Mouse (Mus musculus): ENCODE results near the gene Sgpl1. TPM values are rescaled to one million over a fixed set of nuclear protein-coding genes. Genes with fewer than 3 reads are reported as not detected.
A peak's percentile ranks its signal among the peaks of the same experiment; 100 is the strongest.

Gene Sgpl1
- polyA plus RNA-seq, 1 experiment from 2014 or later = 16.9 TPM

GRCm38 (mm10) chr10:61160089-61160488 lies 12.6 kb upstream of the Sgpl1 start:
- H3K27me3 ChIP-seq (ENCODE audit: insufficient read depth, low read length) = no peaks in the 10 kb centered on the region
- H3K9me3 ChIP-seq (ENCODE audit: low read length) = no peaks in the 10 kb centered on the region
- H3K9ac ChIP-seq (replicated peaks) = no peak overlapping the region
- ATAC-seq = no peak
- no peaks in the 10 kb centered on the region for H3K36me3 ChIP-seq (replicated peaks; ENCODE audit: insufficient read depth, low read length)
- no peak overlapping the region for H3K4me3 ChIP-seq (ENCODE audit: low read depth, low read length)
- no peak overlapping the region for H3K27ac ChIP-seq (ENCODE audit: low read depth)
- H3K4me2 ChIP-seq (ENCODE audit: low read depth, low read length) = no peak overlapping the region
- no peak for DNase-seq
- H3K4me1 ChIP-seq (ENCODE audit: insufficient read depth) = no peaks in the 10 kb centered on the region
- WGBS (ENCODE audit: insufficient replicate concordance) = 64% methylated on average over 7 of the region's 7 CpGs
- TF ChIP-seq EP300 (IDR thresholded peaks at IDR 0.05; ENCODE audit: low read depth) = no peak
- no peak for TF ChIP-seq CTCF (IDR thresholded peaks at IDR 0.05; ENCODE audit: low read depth)

GRCm38 (mm10) chr10:61158594-61158993 lies 11.1 kb upstream of the Sgpl1 start:
- H3K4me3 ChIP-seq (ENCODE audit: low read depth, low read length) = no peak overlapping the region
- DNase-seq = no peak
- no peak overlapping the region for H3K9ac ChIP-seq (replicated peaks)
- 63% methylated on average over 3 of the region's 3 CpGs for WGBS (ENCODE audit: insufficient replicate concordance)
- no peak for ATAC-seq
- no peak overlapping the region for H3K27ac ChIP-seq (ENCODE audit: low read depth)
- H3K4me2 ChIP-seq (ENCODE audit: low read depth, low read length) = no peak overlapping the region
- H3K4me1 ChIP-seq (ENCODE audit: insufficient read depth) = no peaks in the 10 kb centered on the region
- no peaks in the 10 kb centered on the region for H3K9me3 ChIP-seq (ENCODE audit: low read length)
- H3K27me3 ChIP-seq (ENCODE audit: insufficient read depth, low read length) = no peaks in the 10 kb centered on the region
- TF ChIP-seq EP300 (IDR thresholded peaks at IDR 0.05; ENCODE audit: low read depth) (no peak), CTCF (IDR thresholded peaks at IDR 0.05; ENCODE audit: low read depth) (no peak)
- no peaks in the 10 kb centered on the region for H3K36me3 ChIP-seq (replicated peaks; ENCODE audit: insufficient read depth, low read length)

- Histone ChIP-seq H3K9me3 (ENCODE audit: low read length) (no peaks in the 10 kb centered on the region), H3K27me3 (ENCODE audit: insufficient read depth, low read length) (no peaks in the 10 kb centered on the region), H3K4me2 (ENCODE audit: low read depth, low read length) (no peak overlapping the region), H3K36me3 (replicated peaks; ENCODE audit: insufficient read depth, low read length) (no peaks in the 10 kb centered on the region), H3K4me1 (ENCODE audit: insufficient read depth) (no peaks in the 10 kb centered on the region), H3K4me3 (ENCODE audit: low read depth, low read length) (no peak overlapping the region), H3K27ac (ENCODE audit: low read depth) (no peak overlapping the region), H3K9ac (replicated peaks) (no peak overlapping the region)
- 78% methylated on average over 2 of the region's 2 CpGs for WGBS (ENCODE audit: insufficient replicate concordance)
- DNase-seq (no peak), ATAC-seq (no peak)
- no peak for TF ChIP-seq CTCF (IDR thresholded peaks at IDR 0.05; ENCODE audit: low read depth)
- TF ChIP-seq EP300 (IDR thresholded peaks at IDR 0.05; ENCODE audit: low read depth) = no peak
These were observed 8.9 kb upstream of the Sgpl1 start for GRCm38 (mm10) chr10:61156453-61156852.

GRCm38 (mm10) chr10:61155611-61156010 lies 8.1 kb upstream of the Sgpl1 start:
- no peak overlapping the region for H3K4me3 ChIP-seq (ENCODE audit: low read depth, low read length)

GRCm38 (mm10) chr10:61152131-61152530 lies 4.6 kb upstream of the Sgpl1 start:
- TF ChIP-seq EP300 (IDR thresholded peaks at IDR 0.05; ENCODE audit: low read depth) (no peak), CTCF (IDR thresholded peaks at IDR 0.05; ENCODE audit: low read depth) (no peak)
- Histone ChIP-seq H3K27me3 (ENCODE audit: insufficient read depth, low read length) (no peaks in the 10 kb centered on the region), H3K9me3 (ENCODE audit: low read length) (no peaks in the 10 kb centered on the region), H3K4me1 (ENCODE audit: insufficient read depth) (peaks cover 12% of the 10 kb centered on the region), H3K27ac (ENCODE audit: low read depth) (no peak overlapping the region), H3K4me3 (ENCODE audit: low read depth, low read length) (no peak overlapping the region), H3K4me2 (ENCODE audit: low read depth, low read length) (no peak overlapping the region), H3K36me3 (replicated peaks; ENCODE audit: insufficient read depth, low read length) (no peaks in the 10 kb centered on the region), H3K9ac (replicated peaks) (no peak overlapping the region)
- no peak for DNase-seq
- ATAC-seq = no peak

More at GRCm38 (mm10) chr10:61155611-61156010, 8.1 kb upstream of the Sgpl1 start:
- TF ChIP-seq CTCF (IDR thresholded peaks at IDR 0.05; ENCODE audit: low read depth) (no peak), EP300 (IDR thresholded peaks at IDR 0.05; ENCODE audit: low read depth) (no peak)
- no peak overlapping the region for H3K4me2 ChIP-seq (ENCODE audit: low read depth, low read length)
- 66% methylated on average over 3 of the region's 3 CpGs for WGBS (ENCODE audit: insufficient replicate concordance)
- DNase-seq = no peak
- H3K9ac ChIP-seq (replicated peaks) = no peak overlapping the region
- H3K27me3 ChIP-seq (ENCODE audit: insufficient read depth, low read length) = no peaks in the 10 kb centered on the region
- H3K4me1 ChIP-seq (ENCODE audit: insufficient read depth) = no peaks in the 10 kb centered on the region
- no peak for ATAC-seq
- H3K36me3 ChIP-seq (replicated peaks; ENCODE audit: insufficient read depth, low read length) = no peaks in the 10 kb centered on the region
- no peak overlapping the region for H3K27ac ChIP-seq (ENCODE audit: low read depth)
- H3K9me3 ChIP-seq (ENCODE audit: low read length) = no peaks in the 10 kb centered on the region

- Histone ChIP-seq H3K36me3 (replicated peaks; ENCODE audit: insufficient read depth, low read length) (no peaks in the 10 kb centered on the region), H3K9me3 (ENCODE audit: low read length) (no peaks in the 10 kb centered on the region), H3K4me2 (ENCODE audit: low read depth, low read length) (no peak overlapping the region), H3K4me1 (ENCODE audit: insufficient read depth) (peaks cover 15% of the 10 kb centered on the region), H3K9ac (replicated peaks) (no peak overlapping the region), H3K27ac (ENCODE audit: low read depth) (no peak overlapping the region), H3K27me3 (ENCODE audit: insufficient read depth, low read length) (no peaks in the 10 kb centered on the region), H3K4me3 (ENCODE audit: low read depth, low read length) (no peak overlapping the region)
- no peak for TF ChIP-seq EP300 (IDR thresholded peaks at IDR 0.05; ENCODE audit: low read depth)
- TF ChIP-seq CTCF (IDR thresholded peaks at IDR 0.05; ENCODE audit: low read depth) = no peak
- WGBS (ENCODE audit: insufficient replicate concordance) = 54% methylated on average over 6 of the region's 6 CpGs
- DNase-seq = no peak
- no peak for ATAC-seq
These were observed 3.1 kb upstream of the Sgpl1 start for GRCm38 (mm10) chr10:61150616-61151015.

- H3K9ac ChIP-seq (replicated peaks) = no peak overlapping the region; the same call in 1 of the 2 replicates
- peak overlapping the region; percentile 29; the same call in 1 of the 2 replicates for H3K27ac ChIP-seq (ENCODE audit: low read depth)
- 54% methylated on average over 3 of the region's 3 CpGs for WGBS (ENCODE audit: insufficient replicate concordance)
- no peak for TF ChIP-seq CTCF (IDR thresholded peaks at IDR 0.05; ENCODE audit: low read depth)
- no peak for TF ChIP-seq EP300 (IDR thresholded peaks at IDR 0.05; ENCODE audit: low read depth)
- no peaks in the 10 kb centered on the region for H3K9me3 ChIP-seq (ENCODE audit: low read length)
- H3K4me1 ChIP-seq (ENCODE audit: insufficient read depth) = peaks cover 18% of the 10 kb centered on the region
- DNase-seq = no peak
- H3K36me3 ChIP-seq (replicated peaks; ENCODE audit: insufficient read depth, low read length) = no peaks in the 10 kb centered on the region
- H3K27me3 ChIP-seq (ENCODE audit: insufficient read depth, low read length) = no peaks in the 10 kb centered on the region
- H3K4me3 ChIP-seq (ENCODE audit: low read depth, low read length) = no peak overlapping the region
- no peak overlapping the region for H3K4me2 ChIP-seq (ENCODE audit: low read depth, low read length)
- ATAC-seq = no peak
These were observed 2.0 kb upstream of the Sgpl1 start for GRCm38 (mm10) chr10:61149476-61149875.
